Mouse (Mus musculus) olfactory bulb, adult 2 months (tissue): Measurements from ENCODE around the gene Wars2.

ENCODE experiments used
- CTCF ChIP-seq: fragments of 200-500 bp; IDR thresholded peaks from 2 replicates; pipeline ENCODE4 v1.5.1; 2012; ENCODE audit warnings: low read depth, mild to moderate bottlenecking, low read length, moderate library complexity; ENCODE audit not compliant: insufficient read depth
- POLR2A ChIP-seq: fragments of 200-500 bp; IDR thresholded peaks from 2 replicates; pipeline ENCODE4 v1.6.1; 2012; ENCODE audit warnings: mild to moderate bottlenecking, low read depth, low read length, moderate library complexity; ENCODE audit not compliant: insufficient read depth

DNA sequence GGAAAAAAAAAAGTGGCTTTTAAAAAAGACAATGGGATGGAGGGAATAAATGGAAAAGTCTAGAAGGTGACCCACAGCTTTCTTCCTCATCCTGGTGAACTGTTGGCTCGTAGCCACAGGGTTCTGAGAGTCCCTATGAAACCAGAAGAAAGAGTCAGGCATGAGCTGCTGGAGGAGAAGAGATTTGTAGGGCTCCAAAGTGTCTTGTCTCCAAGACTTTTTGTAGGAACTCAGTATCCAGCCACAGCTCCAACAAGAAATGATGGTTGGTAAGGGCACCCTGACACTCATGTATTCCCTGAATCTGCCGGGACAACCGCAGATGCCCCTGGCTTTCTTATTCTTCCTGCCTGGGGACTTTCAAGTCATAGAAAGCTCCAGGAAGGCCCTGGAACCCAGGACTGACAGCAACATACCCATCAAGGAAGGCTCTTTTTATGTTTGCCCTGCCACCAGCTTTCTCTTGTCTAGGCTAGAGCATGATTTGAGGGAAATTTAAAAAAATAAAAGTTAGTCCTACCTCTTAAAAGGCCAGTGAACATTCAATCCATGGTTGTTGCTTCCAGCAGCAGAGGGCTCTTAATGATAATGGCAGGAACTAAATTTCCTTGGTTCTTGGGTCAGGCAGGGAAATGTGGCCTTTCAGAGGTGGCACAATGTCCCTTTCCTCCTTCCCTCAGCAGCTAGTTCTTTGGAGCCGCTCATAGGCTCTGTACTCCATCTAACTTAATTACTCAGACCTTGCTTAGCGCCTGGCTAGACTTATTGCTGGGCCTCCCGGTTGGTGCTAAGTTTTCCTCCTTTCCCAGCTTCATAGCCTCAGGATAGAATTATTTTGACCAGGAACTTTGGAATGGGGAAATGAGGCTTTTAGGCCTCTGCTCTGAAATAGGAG is 110.7 kb downstream of the Wars2 start:
- TF ChIP-seq POLR2A (no peak), CTCF (no peak)
